Mouse (Mus musculus) lung, embryonic 15.5 days (tissue): ENCODE data around the gene Lhb. TPM values are rescaled to one million over a fixed set of nuclear protein-coding genes. Genes with fewer than 3 reads are reported as not detected.

Experiments
- ATAC-seq: fragments of 200-750 bp; cut with Nextera tagmentation; 2 replicates; pipeline ENCODE4 v1.8.0; 2017; ENCODE audit warnings: moderate number of reproducible peaks, borderline replicate concordance; ENCODE audit not compliant: low FRiP score, low TSS enrichment; ENCODE audit errors: extremely low read depth
- H3K27ac ChIP-seq: fragments of 300-500 bp; sonication (generic); 2 replicates; pipeline ENCODE4 v1.5.1; 2015; ENCODE audit warnings: moderate library complexity, mild to moderate bottlenecking, inconsistent platforms
- H3K27me3 ChIP-seq: fragments of 300-500 bp; sonication (generic); 2 replicates; pipeline ENCODE4 v1.6.1; 2015; ENCODE audit warnings: inconsistent platforms
- H3K36me3 ChIP-seq: fragments of 300-500 bp; sonication (generic); 2 replicates; pipeline ENCODE4 v1.6.1; 2015; ENCODE audit warnings: inconsistent platforms
- H3K4me1 ChIP-seq: fragments of 300-500 bp; sonication (generic); 2 replicates; pipeline ENCODE4 v1.6.1; 2015; ENCODE audit warnings: inconsistent platforms
- H3K4me2 ChIP-seq: fragments of 300-500 bp; sonication (generic); 2 replicates; pipeline ENCODE4 v1.6.1; 2015; ENCODE audit warnings: inconsistent platforms, mild to moderate bottlenecking, moderate library complexity
- H3K4me3 ChIP-seq: fragments of 300-500 bp; sonication (generic); 2 replicates; pipeline ENCODE4 v1.5.1; 2015; ENCODE audit warnings: mild to moderate bottlenecking, inconsistent platforms
- H3K9ac ChIP-seq: fragments of 300-500 bp; sonication (generic); 2 replicates; pipeline ENCODE4 v1.6.1; 2015; ENCODE audit warnings: inconsistent platforms
- H3K9me3 ChIP-seq: fragments of 300-500 bp; sonication (generic); 2 replicates; pipeline ENCODE4 v1.6.1; 2016; ENCODE audit warnings: inconsistent platforms
- WGBS: fragments of 180-500 bp; shearing (Covaris S2); methylation state at CpG from one replicate; pipeline ENCODE4 v1.1.7; 2015; 5-methylcytosine and 5-hydroxymethylcytosine counted together
- polyA plus RNA-seq: library from polyadenylated mRNA; unstranded; fragments of >200 nt; fragmentation: Nextera tagmentation; extraction: Ambion mirVana; gene quantifications from 2 replicates; pipeline ENCODE4 v1.2.1, GENCODE M21; 2015

Gene Lhb
- polyA plus RNA-seq, 1 experiment from 2014 or later, result 0.70 TPM

- Histone ChIP-seq H3K36me3 (no peaks in the 10 kb centered on the region), H3K4me2 (peak within 1 kb of the TSS; percentile 82), H3K27ac (no peak within 1 kb of the TSS), H3K9me3 (no peaks in the 10 kb centered on the region), H3K4me3 (peak within 1 kb of the TSS; percentile 43), H3K4me1 (peaks cover 16% of the 10 kb centered on the region), H3K9ac (peak within 1 kb of the TSS; percentile 31), H3K27me3 (peaks cover 64% of the 10 kb centered on the region)
- 10% methylated on average over 28 of the region's 28 CpGs for WGBS
- peak; percentile 27; the same call in 1 of the 2 replicates for ATAC-seq
These were observed 15.2 kb upstream of the Lhb start, which contains the start of gene Kcna7 for GRCm38 (mm10) chr7:45405091-45406075. Gene Kcna7, plus strand, starts transcription at chr7:45405653.

- Histone ChIP-seq H3K27ac (no peak overlapping the region), H3K4me1 (peaks cover 16% of the 10 kb centered on the region), H3K9me3 (no peaks in the 10 kb centered on the region), H3K4me3 (peak overlapping the region; percentile 43), H3K9ac (peak overlapping the region; percentile 31), H3K27me3 (peaks cover 73% of the 10 kb centered on the region), H3K36me3 (no peaks in the 10 kb centered on the region), H3K4me2 (peak overlapping the region; percentile 82)
- ATAC-seq, result no peak
- WGBS, result 1% methylated on average over 112 of the region's 114 CpGs
These were observed 14.2 kb upstream of the Lhb start for GRCm38 (mm10) chr7:45406157-45407156.

GRCm38 (mm10) chr7:45407836-45408235 lies 12.8 kb upstream of the Lhb start:
- ATAC-seq, result no peak
- Histone ChIP-seq H3K27ac (no peak overlapping the region), H3K4me1 (peaks cover 16% of the 10 kb centered on the region), H3K36me3 (no peaks in the 10 kb centered on the region), H3K27me3 (peaks cover 77% of the 10 kb centered on the region), H3K9me3 (no peaks in the 10 kb centered on the region), H3K4me2 (no peak overlapping the region), H3K4me3 (no peak overlapping the region), H3K9ac (no peak overlapping the region)
- 73% methylated on average over 10 of the region's 10 CpGs for WGBS

GRCm38 (mm10) chr7:45408351-45408750 lies 12.3 kb upstream of the Lhb start:
- Histone ChIP-seq H3K4me1 (peaks cover 20% of the 10 kb centered on the region), H3K27ac (no peak overlapping the region), H3K4me3 (no peak overlapping the region), H3K9ac (no peak overlapping the region), H3K27me3 (peaks cover 82% of the 10 kb centered on the region), H3K36me3 (no peaks in the 10 kb centered on the region), H3K9me3 (no peaks in the 10 kb centered on the region), H3K4me2 (no peak overlapping the region)
- no peak for ATAC-seq
- WGBS, result 66% methylated on average over 7 of the region's 7 CpGs

- no peaks in the 10 kb centered on the region for H3K36me3 ChIP-seq
- H3K9ac ChIP-seq, result no peak overlapping the region
- H3K4me2 ChIP-seq, result no peak overlapping the region
- H3K4me3 ChIP-seq, result no peak overlapping the region
- peaks cover 88% of the 10 kb centered on the region for H3K27me3 ChIP-seq
- 83% methylated on average over 17 of the region's 17 CpGs for WGBS
- no peak for ATAC-seq
- H3K4me1 ChIP-seq, result peaks cover 26% of the 10 kb centered on the region
- no peak overlapping the region for H3K27ac ChIP-seq
- H3K9me3 ChIP-seq, result no peaks in the 10 kb centered on the region
These were observed 11.7 kb upstream of the Lhb start for GRCm38 (mm10) chr7:45408949-45409348.

GRCm38 (mm10) chr7:45409497-45410163 lies 11.0 kb upstream of the Lhb start:
- WGBS, result 80% methylated on average over 8 of the region's 8 CpGs
- Histone ChIP-seq H3K4me1 (peaks cover 31% of the 10 kb centered on the region), H3K4me3 (no peak overlapping the region), H3K27me3 (peaks cover 95% of the 10 kb centered on the region), H3K36me3 (no peaks in the 10 kb centered on the region), H3K27ac (no peak overlapping the region), H3K9ac (no peak overlapping the region), H3K9me3 (no peaks in the 10 kb centered on the region), H3K4me2 (no peak overlapping the region)
- ATAC-seq, result no peak

- H3K9me3 ChIP-seq, result no peaks in the 10 kb centered on the region
- H3K36me3 ChIP-seq, result no peaks in the 10 kb centered on the region
- H3K27ac ChIP-seq, result no peak overlapping the region
- H3K4me1 ChIP-seq, result peaks cover 25% of the 10 kb centered on the region
- 63% methylated on average over 2 of the region's 2 CpGs for WGBS
- no peak overlapping the region for H3K9ac ChIP-seq
- no peak overlapping the region for H3K4me2 ChIP-seq
- H3K4me3 ChIP-seq, result no peak overlapping the region
- ATAC-seq, result no peak
- peaks cover 96% of the 10 kb centered on the region for H3K27me3 ChIP-seq
These were observed 8.2 kb upstream of the Lhb start for GRCm38 (mm10) chr7:45412421-45412820.

GRCm38 (mm10) chr7:45413113-45413863 lies 7.3 kb upstream of the Lhb start, which contains the start of gene Ntf5:
Gene Ntf5, plus strand, starts transcription at chr7:45413695.
- H3K27me3 ChIP-seq, result peaks cover 96% of the 10 kb centered on the region
- H3K4me1 ChIP-seq, result peaks cover 34% of the 10 kb centered on the region

GRCm38 (mm10) chr7:45413864-45414739 lies 6.5 kb upstream of the Lhb start:
- WGBS, result 2% methylated on average over 26 of the region's 27 CpGs
- peak overlapping the region; percentile 84 for H3K27ac ChIP-seq

More at GRCm38 (mm10) chr7:45413113-45413863, 7.3 kb upstream of the Lhb start, which contains the start of gene Ntf5:
- Histone ChIP-seq H3K9me3 (no peaks in the 10 kb centered on the region), H3K4me3 (peak within 1 kb of the TSS; percentile 55), H3K27ac (peak within 1 kb of the TSS; percentile 84), H3K4me2 (peak within 1 kb of the TSS; percentile 95), H3K36me3 (no peaks in the 10 kb centered on the region), H3K9ac (peak within 1 kb of the TSS; percentile 48)
- under 1% methylated on average over 44 of the region's 45 CpGs for WGBS
- peak; percentile 52 for ATAC-seq

GRCm38 (mm10) chr7:45414740-45415224 lies 5.8 kb upstream of the Lhb start:
- Histone ChIP-seq H3K27me3 (peaks cover 92% of the 10 kb centered on the region), H3K9me3 (no peaks in the 10 kb centered on the region), H3K27ac (no peak overlapping the region), H3K36me3 (no peaks in the 10 kb centered on the region), H3K9ac (no peak overlapping the region), H3K4me2 (peak overlapping the region; percentile 95), H3K4me3 (peak overlapping the region; percentile 55; the same call in 1 of the 2 replicates), H3K4me1 (peaks cover 39% of the 10 kb centered on the region)
- ATAC-seq, result no peak
- 39% methylated on average over 12 of the region's 12 CpGs for WGBS

More at GRCm38 (mm10) chr7:45413864-45414739, 6.5 kb upstream of the Lhb start:
- ATAC-seq, result peak; percentile 54
- peak overlapping the region; percentile 55 for H3K4me3 ChIP-seq
- peak overlapping the region; percentile 95 for H3K4me2 ChIP-seq
- peak overlapping the region; percentile 48 for H3K9ac ChIP-seq
- H3K27me3 ChIP-seq, result peaks cover 95% of the 10 kb centered on the region
- H3K4me1 ChIP-seq, result peaks cover 38% of the 10 kb centered on the region
- no peaks in the 10 kb centered on the region for H3K9me3 ChIP-seq
- no peaks in the 10 kb centered on the region for H3K36me3 ChIP-seq
